In genomic region chr6:71267603-71268002, GRCm38 (mm10) we compare ENCODE assay signal across 12 mouse cellular contexts. TPM values are rescaled to one million over a fixed set of nuclear protein-coding genes. Genes with fewer than 3 reads are reported as not detected.
"Had no signal": no experiment of that assay in that cellular context is flagged by ENCODE, and none has a peak within 500 bp of the region (broad histone marks: within the 10 kb centered on the region; RNA-seq: fewer than 3 reads in every experiment).

No protein-coding gene starts in this region.

RNA-seq across cellular contexts. Expression of gene Smyd1, which starts 54.4 kb away (rescaled TPM):
- total RNA-seq: megakaryocyte progenitor cell, adult 5-6 weeks; monocyte, adult 5-6 weeks; neutrophil, adult 5-6 weeks had no signal
- polyA plus RNA-seq: macrophage; midbrain, embryonic 13.5 days had no signal

RNA-seq across cellular contexts. Expression of gene Cd8b1, which starts 55.0 kb away (rescaled TPM):
- total RNA-seq: megakaryocyte progenitor cell, adult 5-6 weeks; midbrain, postnatal 0 days had no signal
- polyA plus RNA-seq: liver, postnatal 0 days; midbrain, embryonic 11.5 days; midbrain, embryonic 13.5 days; midbrain, embryonic 15.5 days; midbrain, postnatal 0 days; neural tube, embryonic 12.5 days; neural tube, embryonic 14.5 days; stomach, postnatal 0 days had no signal
